Comparison of ENCODE assay signal across 13 mouse cellular contexts in the genomic region with DNA sequence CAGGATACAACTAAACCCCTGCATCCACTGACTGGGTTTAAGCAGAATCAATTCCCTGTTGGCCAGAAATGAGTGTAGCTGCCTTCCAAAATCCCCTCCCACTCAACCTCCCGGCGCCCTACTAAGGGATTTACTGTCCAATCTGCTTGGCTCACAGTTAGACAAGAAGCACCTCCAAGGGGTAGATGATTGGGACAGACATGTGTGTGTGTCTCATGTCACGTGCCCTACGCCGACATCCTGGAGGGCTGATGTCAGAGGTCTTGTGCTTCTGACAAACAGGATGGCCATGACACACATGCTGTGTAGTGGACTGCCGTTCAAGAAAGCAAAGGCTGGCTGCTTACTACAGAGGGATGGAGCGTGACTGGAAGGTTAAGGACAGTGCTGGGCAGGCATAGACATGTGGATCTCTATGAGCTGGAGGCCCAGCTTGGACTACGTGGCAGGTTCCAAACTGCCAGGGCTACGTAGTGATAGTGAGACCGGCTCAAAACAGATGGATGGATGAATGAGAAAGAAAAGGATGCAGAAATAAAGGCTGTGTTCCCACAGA.
"Had no signal": no experiment of that assay in that cellular context is flagged by ENCODE, and none has a peak within 500 bp of the region (broad histone marks: within the 10 kb centered on the region; RNA-seq: fewer than 3 reads in every experiment).

No protein-coding gene starts in this region.

- DNase-seq: kidney, adult 2 months; kidney, postnatal 14 days; lung, postnatal 14 days; midbrain, embryonic 14.5 days; right cerebral cortex, adult 18-20 months; thymus, postnatal 14 days had no signal

- H3K4me1 ChIP-seq: liver, embryonic 12.5 days; neural tube, embryonic 15.5 days had no signal

- H3K27ac ChIP-seq: kidney, embryonic 15.5 days; limb, embryonic 15.5 days; liver, embryonic 12.5 days; lung, embryonic 15.5 days; neural tube, embryonic 15.5 days; stomach, postnatal 0 days had no signal

- H3K4me3 ChIP-seq: kidney, embryonic 15.5 days; limb, embryonic 15.5 days; liver, embryonic 12.5 days; lung, embryonic 15.5 days; myocyte; neural tube, embryonic 15.5 days had no signal

- H3K36me3 ChIP-seq: kidney, embryonic 15.5 days; limb, embryonic 15.5 days; liver, embryonic 12.5 days; lung, embryonic 15.5 days; neural tube, embryonic 15.5 days had no signal
